ENCODE assay signal across 8 mouse cellular contexts in genomic region chr2:164443460-164444000, GRCm38 (mm10). TPM values are rescaled to one million over a fixed set of nuclear protein-coding genes. Genes with fewer than 3 reads are reported as not detected.
DNase-seq lines count a peak whose midpoint lies in the region; ATAC-seq and TF ChIP-seq lines count a peak whose summit lies in the region.

Gene Sdc4 (minus strand): TSS chr2:164443887.

- H3K4me2 ChIP-seq in lung, embryonic 15.5 days: peak within 1 kb of the TSS; percentile 84
- H3K4me2 ChIP-seq in heart, embryonic 13.5 days: peak within 1 kb of the TSS; percentile 88
- peak within 1 kb of the TSS; percentile 92 for H3K4me2 ChIP-seq in neural tube, embryonic 13.5 days

- peak within 1 kb of the TSS; percentile 83 for H3K9ac ChIP-seq in lung, embryonic 15.5 days
- peak within 1 kb of the TSS; percentile 91 for H3K9ac ChIP-seq in heart, embryonic 13.5 days
- peak within 1 kb of the TSS; percentile 71 for H3K9ac ChIP-seq in neural tube, embryonic 13.5 days

- H3K4me3 ChIP-seq in lung, embryonic 15.5 days: peak within 1 kb of the TSS; percentile 74
- H3K4me3 ChIP-seq in cortical plate, adult 2 months (ENCODE audit: insufficient read depth, low read length): peak within 1 kb of the TSS; percentile 30
- peak within 1 kb of the TSS; percentile 78 for H3K4me3 ChIP-seq in heart, embryonic 13.5 days
- H3K4me3 ChIP-seq in neural tube, embryonic 13.5 days: peak within 1 kb of the TSS; percentile 51

- WGBS in lung, embryonic 15.5 days: 9% methylated on average over 18 of the region's 18 CpGs
- 8% methylated on average over 18 of the region's 18 CpGs for WGBS in heart, embryonic 13.5 days
- WGBS in neural tube, embryonic 13.5 days: 5% methylated on average over 18 of the region's 18 CpGs

- no peaks in the 10 kb centered on the region for H3K9me3 ChIP-seq in lung, embryonic 15.5 days
- H3K9me3 ChIP-seq in heart, embryonic 13.5 days: no peaks in the 10 kb centered on the region
- no peaks in the 10 kb centered on the region for H3K9me3 ChIP-seq in neural tube, embryonic 13.5 days

- peaks cover 46% of the 10 kb centered on the region for H3K4me1 ChIP-seq in lung, embryonic 15.5 days
- no peaks in the 10 kb centered on the region for H3K4me1 ChIP-seq in cortical plate, adult 2 months (ENCODE audit: control insufficient read depth, insufficient read depth, low read length)
- H3K4me1 ChIP-seq in heart, embryonic 13.5 days: peaks cover 46% of the 10 kb centered on the region
- peaks cover 26% of the 10 kb centered on the region for H3K4me1 ChIP-seq in neural tube, embryonic 13.5 days (replicated peaks)

- no peak for DNase-seq in lung, postnatal 4 days
- no peak for DNase-seq in left cerebral cortex, postnatal 14 days (ENCODE audit: low spot score in 2 of 2)
- DNase-seq in urinary bladder, postnatal 36 days (ENCODE audit: low spot score in 2 of 2): no peak

- H3K27ac ChIP-seq in lung, embryonic 15.5 days: peak within 1 kb of the TSS; percentile 89
- H3K27ac ChIP-seq in cortical plate, adult 2 months (ENCODE audit: insufficient read depth, low read length): peak within 1 kb of the TSS; percentile 43; the same call in 1 of the 2 replicates
- peak within 1 kb of the TSS; percentile 79 for H3K27ac ChIP-seq in heart, embryonic 13.5 days (replicated peaks)
- H3K27ac ChIP-seq in neural tube, embryonic 13.5 days (replicated peaks): no peak within 1 kb of the TSS

- no peaks in the 10 kb centered on the region for H3K36me3 ChIP-seq in lung, embryonic 15.5 days
- H3K36me3 ChIP-seq in heart, embryonic 13.5 days: no peaks in the 10 kb centered on the region
- H3K36me3 ChIP-seq in neural tube, embryonic 13.5 days: no peaks in the 10 kb centered on the region

- TF ChIP-seq POLR2A in cortical plate, adult 2 months (IDR thresholded peaks at IDR 0.05; ENCODE audit: extremely low read depth, insufficient read depth, low read length): no peak

- no peaks in the 10 kb centered on the region for H3K27me3 ChIP-seq in lung, embryonic 15.5 days
- peaks cover 7% of the 10 kb centered on the region; the same call in 1 of the 2 replicates for H3K27me3 ChIP-seq in heart, embryonic 13.5 days (replicated peaks)
- peaks cover 22% of the 10 kb centered on the region for H3K27me3 ChIP-seq in neural tube, embryonic 13.5 days

- intact Hi-C loops in left cerebral cortex, postnatal 14 days (cut with DNase I): no loop called here

- no peak for ATAC-seq in lung, embryonic 15.5 days (ENCODE audit: borderline replicate concordance, extremely low read depth, low FRiP score, low TSS enrichment)
- ATAC-seq in heart, embryonic 13.5 days (ENCODE audit: extremely low read depth, insufficient number of reproducible peaks, low FRiP score, low TSS enrichment): no peak
- ATAC-seq in neural tube, embryonic 13.5 days (ENCODE audit: low read depth): peak; percentile 44; the same call in 1 of the 2 replicates
- no peak for ATAC-seq in megakaryocyte-erythroid progenitor cell, adult 5-6 weeks (replicated peaks; ENCODE audit: low FRiP score, low TSS enrichment, poor library complexity, severe bottlenecking)

- no peak for TF ChIP-seq CTCF in cortical plate, adult 2 months (IDR thresholded peaks at IDR 0.05; ENCODE audit: extremely low read depth, insufficient read depth, low read length)

RNA-seq across cellular contexts. Expression of gene Sdc4, which starts in this region (rescaled TPM):
- 161 and 178 TPM in 2 replicates for polyA plus RNA-seq in lung, embryonic 15.5 days (2015; fragmentation: Nextera tagmentation; extraction: Ambion mirVana)
- 47.1 and 50.7 TPM in 2 replicates for polyA plus RNA-seq in cortical plate, adult 2 months (2012; rRNA removed)
- 36.6 and 46.5 TPM in 2 replicates for polyA plus RNA-seq in heart, embryonic 13.5 days (2015; fragmentation: Nextera tagmentation; extraction: Ambion mirVana)
- total RNA-seq in left cerebral cortex, postnatal 14 days (2021): 10 to 100 TPM; 60.0 to 79.0 TPM
- 9.4 and 12.1 TPM in 2 replicates for polyA plus RNA-seq in neural tube, embryonic 13.5 days (2015; fragmentation: Nextera tagmentation; extraction: Ambion mirVana)
- total RNA-seq in megakaryocyte-erythroid progenitor cell, adult 5-6 weeks (2014; fragmentation: Nextera tagmentation): 1.0 and 5.3 TPM in 2 replicates
- 0.23 and 1.3 TPM in 2 replicates for total RNA-seq in megakaryocyte-erythroid progenitor cell, adult 5-6 weeks (2017)

Comparison
In these comparisons a context has a peak if more than half of its experiments do, and no peak if none do; other contexts are left out.
1. RNA of gene Sdc4 (total RNA-seq): 60.0 to 79.0 TPM in left cerebral cortex, postnatal 14 days; 0.23 to 5.3 TPM in megakaryocyte-erythroid progenitor cell, adult 5-6 weeks; every median in the first group is over 4 times any median in the second.
2. Peak in every context shown above with its lines, with median percentiles within 50 percentile points of each other: H3K4me2 ChIP-seq, H3K4me3 ChIP-seq and H3K9ac ChIP-seq.